Mouse (Mus musculus) kidney, postnatal 0 days (tissue): ENCODE results near the gene Gstcd. TPM values are rescaled to one million over a fixed set of nuclear protein-coding genes. Genes with fewer than 3 reads are reported as not detected.

Source experiments
- ATAC-seq: fragments of 200-750 bp; cut with Nextera tagmentation; replicated peaks from 2 replicates; pipeline ENCODE4 v1.8.0; 2017; ENCODE audit warnings: low read depth, moderate number of reproducible peaks, moderate TSS enrichment, moderate library complexity; ENCODE audit not compliant: low FRiP score
- DNase-seq: peaks from one replicate; pipeline ENCODE4 v3.0.0-alpha.2; 2016; ENCODE audit warnings: low spot score
- H3K27ac ChIP-seq: fragments of 300-500 bp; sonication (generic); 2 replicates; pipeline ENCODE4 v1.5.1; 2014; ENCODE audit warnings: mild to moderate bottlenecking
- H3K27me3 ChIP-seq: fragments of 300-500 bp; sonication (generic); 2 replicates; pipeline ENCODE4 v1.6.1; 2014; ENCODE audit warnings: low read length, mixed read lengths; ENCODE audit not compliant: insufficient read depth
- H3K36me3 ChIP-seq: fragments of 300-500 bp; sonication (generic); 2 replicates; pipeline ENCODE4 v1.6.1; 2014; ENCODE audit warnings: low read length, mixed read lengths; ENCODE audit not compliant: insufficient read depth
- H3K4me1 ChIP-seq: fragments of 300-500 bp; sonication (generic); replicated peaks from 2 replicates; pipeline ENCODE4 v1.6.1; 2014; ENCODE audit warnings: antibody characterized with exemption, low read length, mixed read lengths; ENCODE audit not compliant: insufficient read depth
- H3K4me2 ChIP-seq: fragments of 300-500 bp; sonication (generic); 2 replicates; pipeline ENCODE4 v1.6.1; 2014; ENCODE audit warnings: mild to moderate bottlenecking, low read length, moderate library complexity, mixed read lengths
- H3K4me3 ChIP-seq: fragments of 300-500 bp; sonication (generic); replicated peaks from 2 replicates; pipeline ENCODE4 v1.5.1; 2014; ENCODE audit warnings: low read depth, low read length
- H3K9ac ChIP-seq: fragments of 300-500 bp; sonication (generic); 2 replicates; pipeline ENCODE4 v1.6.1; 2014; ENCODE audit warnings: low read depth, low read length
- H3K9me3 ChIP-seq: fragments of 300-500 bp; sonication (generic); replicated peaks from 2 replicates; pipeline ENCODE4 v1.6.1; 2016; ENCODE audit warnings: low read length, inconsistent platforms, mixed read lengths
- CTCF ChIP-seq: IDR thresholded peaks from 2 replicates; pipeline ENCODE4 v1.5.1; 2016; ENCODE audit warnings: antibody characterized with exemption, low read depth, mild to moderate bottlenecking, moderate library complexity
- WGBS: fragments of 180-500 bp; shearing (Covaris S2); extraction: QIAGEN DNeasy Blood & Tissue Kit; methylation state at CpG from one replicate; pipeline ENCODE4 v1.1.7; 2014; 5-methylcytosine and 5-hydroxymethylcytosine counted together
- polyA plus RNA-seq: library from polyadenylated mRNA; unstranded; fragments of >200 nt; fragmentation: Nextera tagmentation; extraction: Ambion mirVana; gene quantifications from 2 replicates; pipeline ENCODE4 v1.2.1, GENCODE M21; 2015

Gene Gstcd
- polyA plus RNA-seq, 1 experiment from 2014 or later: 4.5 TPM

DNA sequence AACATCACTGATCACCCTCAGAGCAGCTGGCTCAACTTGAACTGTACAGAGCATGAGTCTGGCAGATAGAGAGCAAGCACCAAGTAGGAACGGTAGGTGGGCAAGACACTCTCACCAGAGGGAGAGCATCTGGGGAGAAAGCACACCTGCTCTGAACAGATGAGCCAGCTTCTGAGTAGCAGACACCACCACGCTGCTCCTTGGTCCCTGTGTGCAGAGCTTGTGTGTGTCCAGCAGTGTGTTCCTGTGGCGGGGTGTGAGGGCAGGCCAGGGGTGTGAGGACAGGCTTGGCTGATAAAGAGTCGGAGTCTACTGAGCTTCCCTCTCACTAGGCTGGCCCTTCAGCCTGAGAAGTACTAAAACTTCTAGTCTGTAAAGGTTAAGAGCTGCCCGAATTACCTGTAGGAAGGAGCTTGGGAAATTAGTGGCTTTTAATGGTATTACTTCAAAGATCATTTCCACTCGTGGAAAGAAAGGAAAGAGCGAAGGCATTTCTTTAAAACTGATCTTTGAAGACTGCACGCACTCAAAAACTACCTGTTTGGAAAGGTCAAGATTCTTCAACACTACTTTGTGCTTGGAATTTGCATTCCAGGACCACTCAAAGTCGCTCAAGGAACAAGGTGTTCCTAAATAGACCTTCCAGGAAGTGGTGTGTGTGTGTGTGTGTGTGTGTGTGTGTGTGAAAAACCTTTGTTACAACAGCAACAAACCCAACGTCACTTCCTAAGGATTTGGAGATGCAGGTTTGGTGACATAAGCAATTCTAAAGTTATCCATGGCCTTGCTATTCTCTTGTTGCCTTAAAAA is 151.4 kb downstream of the Gstcd start:
- Histone ChIP-seq H3K27me3 (no peaks in the 10 kb centered on the region), H3K9ac (no peak overlapping the region), H3K36me3 (no peaks in the 10 kb centered on the region), H3K4me1 (peaks cover 3% of the 10 kb centered on the region; the same call in 1 of the 2 replicates), H3K27ac (no peak overlapping the region), H3K4me3 (no peak overlapping the region), H3K9me3 (no peaks in the 10 kb centered on the region), H3K4me2 (no peak overlapping the region)
- DNase-seq: no peak
- WGBS: 75% methylated on average over 10 of the region's 10 CpGs
- no peak for TF ChIP-seq CTCF
- ATAC-seq: no peak

DNA sequence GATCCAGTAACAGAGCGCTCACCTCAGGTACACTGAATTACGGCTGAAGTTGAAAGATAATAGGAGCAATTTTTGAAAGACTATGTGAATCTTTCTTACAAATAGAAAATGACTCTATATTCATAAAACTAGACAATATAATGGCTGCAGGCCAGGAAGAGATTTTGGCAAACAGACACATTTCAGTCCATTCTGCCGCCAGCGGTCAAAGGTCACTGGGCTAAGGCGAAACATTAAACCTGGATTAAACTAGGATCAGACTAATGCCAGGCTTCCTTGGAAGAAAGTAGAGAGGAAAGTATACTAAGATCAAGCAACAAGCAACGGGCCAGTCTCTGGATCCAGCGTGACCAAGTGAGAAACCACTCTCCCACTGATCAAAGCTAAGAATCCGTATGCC is 152.8 kb downstream of the Gstcd start:
- 52% methylated on average over 8 of the region's 8 CpGs for WGBS
- no peak overlapping the region for H3K4me2 ChIP-seq
- H3K4me1 ChIP-seq: peaks cover 2% of the 10 kb centered on the region; the same call in 1 of the 2 replicates
- H3K9ac ChIP-seq: no peak overlapping the region
- no peaks in the 10 kb centered on the region for H3K36me3 ChIP-seq
- DNase-seq: peak; percentile 10
- H3K4me3 ChIP-seq: no peak overlapping the region
- no peaks in the 10 kb centered on the region for H3K9me3 ChIP-seq
- H3K27ac ChIP-seq: no peak overlapping the region
- H3K27me3 ChIP-seq: no peaks in the 10 kb centered on the region
- no peak for TF ChIP-seq CTCF
- no peak for ATAC-seq

DNA sequence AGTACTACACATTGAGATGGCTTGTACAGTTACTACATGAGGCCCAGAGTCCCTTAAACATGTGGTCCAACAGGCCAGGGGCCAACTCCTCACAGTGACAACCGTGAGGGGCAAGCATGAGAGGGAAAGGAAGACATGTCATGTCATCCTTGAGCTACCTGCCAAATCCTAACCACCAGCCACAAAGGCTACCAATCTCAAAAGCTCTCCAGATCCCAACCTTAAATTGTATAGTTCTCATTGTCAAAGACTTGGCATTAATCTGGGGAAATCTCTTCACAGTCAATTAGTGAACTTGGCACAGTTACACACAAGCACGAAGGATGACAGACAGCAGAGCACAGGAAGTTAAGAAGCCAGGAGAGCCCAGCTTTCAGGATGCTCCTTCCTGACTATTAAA is 157.2 kb downstream of the Gstcd start:
- Histone ChIP-seq H3K27me3 (no peaks in the 10 kb centered on the region), H3K36me3 (no peaks in the 10 kb centered on the region), H3K4me3 (no peak overlapping the region), H3K9ac (no peak overlapping the region), H3K4me2 (no peak overlapping the region), H3K9me3 (no peaks in the 10 kb centered on the region), H3K27ac (no peak overlapping the region), H3K4me1 (no peaks in the 10 kb centered on the region; the same call in 1 of the 2 replicates)
- TF ChIP-seq CTCF: no peak
- 62% methylated on average over 2 of the region's 2 CpGs for WGBS
- ATAC-seq: no peak
- no peak for DNase-seq

Other genes with a start within 250 kb of the Gstcd start
- gene Npnt, start 141.7 kb downstream of the Gstcd start, polyA plus RNA-seq: 229 and 252 TPM in 2 replicates
- 21.1 and 21.4 TPM in 2 replicates for gene Ints12, start 193 bp downstream of the Gstcd start, polyA plus RNA-seq
- gene Arhgef38, start 142.9 kb upstream of the Gstcd start, polyA plus RNA-seq: 4.5 and 5.2 TPM in 2 replicates
- gene Ppa2, start 218.1 kb upstream of the Gstcd start, polyA plus RNA-seq: 141 and 144 TPM in 2 replicates